Mouse (Mus musculus) myocyte (in vitro differentiated cells): ENCODE data around the gene Gtf3c2.

Source experiments
- MAX ChIP-seq: IDR thresholded peaks from one replicate; pipeline ENCODE4 v1.6.1; 2011; ENCODE audit warnings: low read depth, mild to moderate bottlenecking, control low read depth
- POLR2A ChIP-seq: IDR thresholded peaks from one replicate; pipeline ENCODE4 v1.6.1; 2011; ENCODE audit warnings: low read depth, mild to moderate bottlenecking, control low read depth, moderate library complexity; ENCODE audit not compliant: insufficient read length
- USF1 ChIP-seq: IDR thresholded peaks from one replicate; pipeline ENCODE4 v1.6.1; 2011; ENCODE audit warnings: low read depth, mild to moderate bottlenecking, control low read depth, moderate library complexity

DNA sequence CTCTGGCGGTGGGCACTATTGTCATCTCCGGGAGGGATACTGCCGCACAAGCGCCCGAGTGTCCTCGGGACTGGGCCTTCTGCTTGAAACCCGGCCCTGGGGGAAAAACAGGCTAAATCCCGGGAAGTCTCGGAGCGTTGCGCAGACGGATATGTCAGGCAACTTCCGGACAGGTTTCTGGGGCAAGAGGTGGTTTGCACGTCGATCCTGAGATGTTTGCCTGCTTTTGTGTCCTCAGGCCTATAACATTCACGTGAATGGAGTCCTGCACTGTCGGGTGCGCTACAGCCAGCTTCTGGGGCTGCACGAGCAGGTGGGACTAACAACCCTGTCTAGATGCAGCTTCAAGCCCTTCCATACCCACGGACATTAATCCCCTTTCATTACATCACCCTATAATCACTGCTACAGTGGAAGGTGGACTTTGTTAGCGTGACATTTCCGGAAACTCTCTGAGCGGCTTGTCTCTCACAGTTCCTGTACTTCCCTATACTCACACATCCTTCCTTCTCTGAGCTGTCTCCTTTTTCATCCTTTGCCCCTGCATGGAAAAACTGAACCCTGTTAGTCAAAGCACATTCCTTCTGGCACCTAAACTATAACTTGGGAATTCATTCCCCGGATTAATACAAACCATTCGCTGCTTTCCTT, 13.8 kb upstream of the Gtf3c2 start:
- TF ChIP-seq POLR2A: no peak
- no peak for TF ChIP-seq USF1
- no peak for TF ChIP-seq MAX
